Mouse (Mus musculus) Patski (cell line): ENCODE measurements around the gene Gm1979. TPM values are rescaled to one million over a fixed set of nuclear protein-coding genes. Genes with fewer than 3 reads are reported as not detected.
"Not testable (repeated sequence)": the region's sequence is repeated elsewhere in the genome, so short reads cannot be mapped to it uniquely, and the experiment has no call there.

ENCODE experiments used
- ATAC-seq: fragments of 100-300 bp; one replicate; pipeline ENCODE4 v1.8.0; 2021
- CTCF ChIA-PET: fragments of 350-600 bp; sonication (Branson Sonifier 250); formaldehyde crosslinking; loops from one replicate; lab custom pipeline; 2022; ENCODE audit warnings: inconsistent platforms; lab: Charles Lee
- POLR2A ChIA-PET: fragments of 350-600 bp; sonication (Branson Sonifier 250); formaldehyde crosslinking; loops from one replicate; lab custom pipeline; 2022; ENCODE audit warnings: antibody characterized with exemption, inconsistent platforms; lab: Charles Lee
- DNase-seq: peaks from one replicate; pipeline ENCODE4 v3.0.0-alpha.2; 2011; ENCODE audit warnings: low read depth, low spot score
- H3K27me3 ChIP-seq: fragments of 371-371 bp; one replicate; pipeline ENCODE4 v1.5.1; 2021
- in situ Hi-C: fragments of 300-500 bp; cut with MboI; formaldehyde crosslinking; loops from 3 replicates; pipeline ENCODE4 v1.11.1; 2018; ENCODE audit warnings: low pct_unique_long_range_greater_than_20kb, mixed read lengths
- polyA plus RNA-seq: library from polyadenylated mRNA; unstranded; gene quantifications from one replicate; pipeline ENCODE4 v1.2.3, GENCODE M21; 2021

Gene Gm1979
- not detected for polyA plus RNA-seq

GRCm38 (mm10) chr5:26004698-26005097 lies at the start of gene Gm1979:
Gene Gm1979 (minus strand): TSS chr5:26004798.
- ATAC-seq, H3K27me3 ChIP-seq, CTCF ChIA-PET, in situ Hi-C loops, POLR2A ChIA-PET, DNase-seq: not testable (repeated sequence)

GRCm38 (mm10) chr5:26039458-26039857 lies 34.9 kb upstream of the Gm1979 start, which contains the start of gene Speer4a:
Gene Speer4a (minus strand): TSS chr5:26039558.
- POLR2A ChIA-PET, H3K27me3 ChIP-seq, ATAC-seq, CTCF ChIA-PET, DNase-seq, in situ Hi-C loops: not testable (repeated sequence)

- POLR2A ChIA-PET, DNase-seq, CTCF ChIA-PET, ATAC-seq, in situ Hi-C loops, H3K27me3 ChIP-seq: not testable (repeated sequence)
Observed at GRCm38 (mm10) chr5:26022816-26023215, 18.2 kb upstream of the Gm1979 start, which contains the start of gene Gm5862. Gene Gm5862 (minus strand): TSS chr5:26022916.

- CTCF ChIA-PET, in situ Hi-C loops, H3K27me3 ChIP-seq, DNase-seq, ATAC-seq, POLR2A ChIA-PET: not testable (repeated sequence)
Observed at GRCm38 (mm10) chr5:26007697-26008096, 3.1 kb upstream of the Gm1979 start.

GRCm38 (mm10) chr5:26006937-26007695 lies 2.5 kb upstream of the Gm1979 start:
- in situ Hi-C loops, POLR2A ChIA-PET, CTCF ChIA-PET, ATAC-seq, DNase-seq, H3K27me3 ChIP-seq: not testable (repeated sequence)

- H3K27me3 ChIP-seq, in situ Hi-C loops, POLR2A ChIA-PET, CTCF ChIA-PET, DNase-seq, ATAC-seq: not testable (repeated sequence)
Observed at GRCm38 (mm10) chr5:25988550-25988949, 16.0 kb downstream of the Gm1979 start, which contains the start of gene Gm21698. Gene Gm21698 (minus strand): TSS chr5:25988650.

- CTCF ChIA-PET = not testable (repeated sequence)
Observed at GRCm38 (mm10) chr5:25972563-25972962, 32.0 kb downstream of the Gm1979 start, which contains the start of gene Gm21680. Gene Gm21680 (minus strand): TSS chr5:25972663.

GRCm38 (mm10) chr5:25957050-25957449 lies 47.5 kb downstream of the Gm1979 start:
- in situ Hi-C loops, H3K27me3 ChIP-seq, DNase-seq, POLR2A ChIA-PET, CTCF ChIA-PET, ATAC-seq: not testable (repeated sequence)

More at GRCm38 (mm10) chr5:25972563-25972962, 32.0 kb downstream of the Gm1979 start, which contains the start of gene Gm21680:
- in situ Hi-C loops, DNase-seq, POLR2A ChIA-PET, H3K27me3 ChIP-seq, ATAC-seq: not testable (repeated sequence)

- ATAC-seq, DNase-seq, CTCF ChIA-PET: not testable (repeated sequence)
Observed at GRCm38 (mm10) chr5:25956611-25957010, 48.0 kb downstream of the Gm1979 start.

GRCm38 (mm10) chr5:25954317-25954716 lies 50.3 kb downstream of the Gm1979 start, which contains the start of gene Gm21671:
Gene Gm21671 (minus strand): TSS chr5:25954417.
- POLR2A ChIA-PET, H3K27me3 ChIP-seq, ATAC-seq, CTCF ChIA-PET, in situ Hi-C loops, DNase-seq: not testable (repeated sequence)

More at GRCm38 (mm10) chr5:25956611-25957010, 48.0 kb downstream of the Gm1979 start:
- in situ Hi-C loops, H3K27me3 ChIP-seq, POLR2A ChIA-PET: not testable (repeated sequence)

Other genes starting within 250 kb of the Gm1979 start
- 0.35 TPM for gene Actr3b, start 244.8 kb downstream of the Gm1979 start, polyA plus RNA-seq
- not detected for gene Gm21663, start 62.4 kb downstream of the Gm1979 start, polyA plus RNA-seq
- not detected for gene Gm21671, start 50.4 kb downstream of the Gm1979 start, polyA plus RNA-seq
- gene Gm21680, start 32.1 kb downstream of the Gm1979 start, polyA plus RNA-seq = not detected
- not detected for gene Gm21698, start 16.1 kb downstream of the Gm1979 start, polyA plus RNA-seq
- gene Gm5862, start 18.1 kb upstream of the Gm1979 start, polyA plus RNA-seq = not detected
- gene Speer4a, start 34.8 kb upstream of the Gm1979 start, polyA plus RNA-seq = not detected
- not detected for gene Gm7347, start 53.8 kb upstream of the Gm1979 start, polyA plus RNA-seq
- not detected for gene Gm10471, start 84.5 kb upstream of the Gm1979 start, polyA plus RNA-seq
- gene 5031410I06Rik, start 100.6 kb upstream of the Gm1979 start, polyA plus RNA-seq = not detected
- gene Gm10220, start 116.6 kb upstream of the Gm1979 start, polyA plus RNA-seq = not detected